Mouse (Mus musculus): ENCODE data around the gene Dusp7. TPM values are rescaled to one million over a fixed set of nuclear protein-coding genes. Genes with fewer than 3 reads are reported as not detected.
A peak's percentile ranks its signal among the peaks of the same experiment; 100 is the strongest.

The Dusp7 gene
- total RNA-seq, 2 experiments from 2014 or later = 56.6 to 56.8 TPM

GRCm38 (mm10) chr9:106373973-106374372 is 5.5 kb downstream of the Dusp7 start:
- DNase-seq = no peak
- intact Hi-C loops (cut with DNase I) = loop anchor here (5.0 kb wide), 1 partner anchor 103 kb away; the partner anchor contains the start of genes Parp3 and Rrp9

GRCm38 (mm10) chr9:106377247-106377646 is 8.8 kb downstream of the Dusp7 start:
- intact Hi-C loops (cut with DNase I) = no loop called here
- no peak for DNase-seq

GRCm38 (mm10) chr9:106378045-106378444 is 9.6 kb downstream of the Dusp7 start:
- intact Hi-C loops (cut with DNase I) = no loop called here
- no peak for DNase-seq

GRCm38 (mm10) chr9:106378753-106379152 is 10.3 kb downstream of the Dusp7 start:
- DNase-seq = no peak
- intact Hi-C loops (cut with DNase I) = no loop called here

- DNase-seq = peak in 1 of 2 experiments; percentile 65
- intact Hi-C loops (cut with DNase I) = loop anchor here (2.0 kb wide), 2 partner anchors 18 to 30 kb away; no protein-coding TSS in a partner anchor
Observed at GRCm38 (mm10) chr9:106386181-106386864, 17.9 kb downstream of the Dusp7 start.

- DNase-seq = no peak
- intact Hi-C loops (cut with DNase I) = no loop called here
Observed at GRCm38 (mm10) chr9:106392828-106393527, 24.5 kb downstream of the Dusp7 start.

GRCm38 (mm10) chr9:106393548-106393947 is 25.1 kb downstream of the Dusp7 start:
- no peak for DNase-seq
- intact Hi-C loops (cut with DNase I) = no loop called here

- intact Hi-C loops (cut with DNase I) = no loop called here
- DNase-seq = no peak
Observed at GRCm38 (mm10) chr9:106394649-106395602, 26.5 kb downstream of the Dusp7 start.

GRCm38 (mm10) chr9:106397733-106398132 is 29.3 kb downstream of the Dusp7 start:
- DNase-seq = no peak
- intact Hi-C loops (cut with DNase I) = no loop called here

- intact Hi-C loops (cut with DNase I) = no loop called here
- no peak for DNase-seq
Observed at GRCm38 (mm10) chr9:106398667-106399311, 30.4 kb downstream of the Dusp7 start.

- DNase-seq = no peak
- intact Hi-C loops (cut with DNase I) = no loop called here
Observed at GRCm38 (mm10) chr9:106399808-106400207, 31.4 kb downstream of the Dusp7 start.

- intact Hi-C loops (cut with DNase I) = no loop called here
- no peak for DNase-seq
Observed at GRCm38 (mm10) chr9:106402149-106402548, 33.7 kb downstream of the Dusp7 start.

- DNase-seq = no peak
- intact Hi-C loops (cut with DNase I) = no loop called here
Observed at GRCm38 (mm10) chr9:106402607-106403375, 34.4 kb downstream of the Dusp7 start.

GRCm38 (mm10) chr9:106405275-106405674 is 36.8 kb downstream of the Dusp7 start:
- peak; percentile 57 to 72 for DNase-seq
- intact Hi-C loops (cut with DNase I) = loop anchor here (2.0 kb wide), 1 partner anchor 18 kb away; no protein-coding TSS in a partner anchor

GRCm38 (mm10) chr9:106406443-106407078 is 38.1 kb downstream of the Dusp7 start:
- intact Hi-C loops (cut with DNase I) = loop anchor here (1.0 kb wide), 1 partner anchor 37 kb away; no protein-coding TSS in a partner anchor
- peak; percentile 59 to 74 for DNase-seq

- no peak for DNase-seq
- intact Hi-C loops (cut with DNase I) = no loop called here
Observed at GRCm38 (mm10) chr9:106409096-106409495, 40.7 kb downstream of the Dusp7 start.

GRCm38 (mm10) chr9:106410086-106410650 is 41.7 kb downstream of the Dusp7 start:
- DNase-seq = no peak
- intact Hi-C loops (cut with DNase I) = no loop called here

- intact Hi-C loops (cut with DNase I) = no loop called here
- DNase-seq = no peak
Observed at GRCm38 (mm10) chr9:106411091-106411594, 42.7 kb downstream of the Dusp7 start.

Data from heart, postnatal 36 days (tissue).